Mouse (Mus musculus) C2C12 (cell line): ENCODE results near the gene Ggta1. TPM values are rescaled to one million over a fixed set of nuclear protein-coding genes. Genes with fewer than 3 reads are reported as not detected.

Source experiments
- H3K27me3 ChIP-seq: one replicate; pipeline ENCODE4 v1.6.1; 2011; ENCODE audit not compliant: control insufficient read depth, insufficient read depth, insufficient read length
- H3K36me3 ChIP-seq: one replicate; pipeline ENCODE4 v1.6.1; 2011; ENCODE audit not compliant: control insufficient read depth, insufficient read depth
- H3K4me3 ChIP-seq: one replicate; pipeline ENCODE4 v1.5.1; 2011; ENCODE audit warnings: mild to moderate bottlenecking, control low read depth; ENCODE audit not compliant: poor library complexity, insufficient read depth, severe bottlenecking
- H3K79me2 ChIP-seq: one replicate; pipeline ENCODE4 v1.6.1; 2011; ENCODE audit not compliant: control insufficient read depth, insufficient read depth
- H3K79me3 ChIP-seq: one replicate; pipeline ENCODE4 v1.6.1; 2011; ENCODE audit warnings: low read depth, control low read depth
- H3ac ChIP-seq: one replicate; pipeline ENCODE3; 2011; ENCODE audit warnings: low read depth; ENCODE audit not compliant: control insufficient read depth, insufficient read length
- CEBPB ChIP-seq: IDR thresholded peaks from one replicate; pipeline ENCODE4 v1.6.1; 2011; ENCODE audit warnings: low read depth, mild to moderate bottlenecking, control low read depth, moderate library complexity
- CTCF ChIP-seq: IDR thresholded peaks from one replicate; pipeline ENCODE4 v1.5.1; 2011; ENCODE audit not compliant: control insufficient read depth, insufficient read depth, insufficient read length
- FOSL1 ChIP-seq: IDR thresholded peaks from one replicate; pipeline ENCODE4 v1.8.0; 2011; ENCODE audit warnings: mild to moderate bottlenecking, low read length; ENCODE audit not compliant: poor library complexity, insufficient read depth, severe bottlenecking
- MAX ChIP-seq: IDR thresholded peaks from one replicate; pipeline ENCODE4 v1.6.1; 2011; ENCODE audit warnings: mild to moderate bottlenecking, control low read depth
- MYOD1 ChIP-seq: IDR thresholded peaks from one replicate; pipeline ENCODE4 v1.6.1; 2011; ENCODE audit warnings: low read depth; ENCODE audit not compliant: control insufficient read depth, insufficient read length
- MYOG ChIP-seq: IDR thresholded peaks from one replicate; pipeline ENCODE4 v1.6.1; 2011; ENCODE audit not compliant: control insufficient read depth, insufficient read length; ENCODE audit errors: extremely low read depth
- USF1 ChIP-seq: IDR thresholded peaks from one replicate; pipeline ENCODE4 v1.6.1; 2011; ENCODE audit warnings: low read depth, mild to moderate bottlenecking, control low read depth, moderate library complexity
- long read RNA-seq, 2 experiments: library from polyadenylated mRNA; unstranded; transcript quantifications; one replicate each; pipeline ENCODE4 v2.0.0; 2019 to 2020
- polyA plus RNA-seq: library from polyadenylated mRNA; unstranded; fragments of >200 nt; fragmentation: generic; extraction: Trizol; gene quantifications from one replicate; pipeline ENCODE4 v1.2.1, GENCODE M21; 2012; ENCODE audit warnings: missing spikeins

Gene Ggta1
- polyA plus RNA-seq = 7.1 TPM
- long read RNA-seq, experiment 1, partial matches to known transcripts = 1 of 2 reads
- long read RNA-seq, experiment 1, other reads (novel, unspliced or antisense) = 1 of 2 reads
- long read RNA-seq, experiment 2, partial matches to known transcripts = 0 of 212 reads
- long read RNA-seq, experiment 2, other reads (novel, unspliced or antisense) = 211 of 212 reads

DNA sequence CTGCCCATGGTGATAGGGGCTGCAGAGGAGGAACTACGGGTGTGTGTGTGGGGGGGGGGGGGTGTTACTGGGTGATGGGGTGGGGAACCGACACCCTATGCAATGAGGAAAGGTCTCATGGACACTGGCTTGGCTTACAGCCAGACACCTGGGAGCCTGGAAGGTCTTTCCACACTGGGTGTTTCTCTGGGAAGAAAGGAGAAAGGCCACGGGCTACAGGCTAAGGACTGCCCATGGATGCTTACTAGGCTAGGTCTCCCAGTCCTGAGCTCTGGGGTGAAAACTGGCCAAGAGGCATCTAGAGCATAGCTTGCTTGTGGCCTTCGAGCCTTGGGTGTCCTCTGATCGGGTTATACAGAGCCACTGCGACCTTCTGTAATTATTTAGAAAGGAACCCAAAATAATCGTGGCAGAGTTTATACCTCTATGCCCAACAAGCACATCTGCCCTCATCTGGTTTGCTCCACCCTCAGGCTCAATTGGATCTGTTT is at the start of gene Ggta1:
TSS of gene Ggta1 (minus strand) at position 441 of the 491 bp plus-strand sequence.
- Histone ChIP-seq H3ac (peak within 1 kb of the TSS; percentile 91), H3K27me3 (no peaks in the 10 kb centered on the region), H3K79me3 (peaks cover 29% of the 10 kb centered on the region), H3K4me3 (peak within 1 kb of the TSS; percentile 50), H3K79me2 (peaks cover 44% of the 10 kb centered on the region), H3K36me3 (no peaks in the 10 kb centered on the region)
- no peak for TF ChIP-seq MYOD1
- no peak for TF ChIP-seq MYOG
- no peak for TF ChIP-seq USF1

DNA sequence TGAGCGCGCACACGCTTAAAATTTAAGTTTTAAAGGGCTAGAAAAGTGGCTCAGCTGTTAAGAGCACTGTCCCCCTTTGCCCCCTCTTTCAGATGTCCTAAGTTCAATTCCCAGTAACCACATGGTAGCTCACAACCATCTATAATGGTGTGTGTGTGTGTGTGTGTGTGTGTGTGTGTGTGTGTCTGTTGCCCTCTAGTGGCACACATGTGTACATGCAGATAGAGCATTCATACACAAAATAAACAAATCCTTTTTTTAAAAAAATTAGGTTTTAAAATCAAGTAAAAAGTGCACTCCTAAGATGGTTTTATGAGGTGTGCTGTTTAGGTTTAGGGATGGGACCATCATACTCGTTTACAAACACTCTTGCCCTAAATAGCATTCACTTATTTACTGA is 49.2 kb upstream of the Ggta1 start:
- Histone ChIP-seq H3K4me3 (no peak overlapping the region), H3ac (no peak overlapping the region), H3K79me3 (no peaks in the 10 kb centered on the region), H3K79me2 (no peaks in the 10 kb centered on the region), H3K27me3 (no peaks in the 10 kb centered on the region), H3K36me3 (no peaks in the 10 kb centered on the region)
- TF ChIP-seq USF1 (no peak), FOSL1 (no peak), MYOG (no peak), MAX (no peak), MYOD1 (no peak), CEBPB (no peak), CTCF (no peak)

DNA sequence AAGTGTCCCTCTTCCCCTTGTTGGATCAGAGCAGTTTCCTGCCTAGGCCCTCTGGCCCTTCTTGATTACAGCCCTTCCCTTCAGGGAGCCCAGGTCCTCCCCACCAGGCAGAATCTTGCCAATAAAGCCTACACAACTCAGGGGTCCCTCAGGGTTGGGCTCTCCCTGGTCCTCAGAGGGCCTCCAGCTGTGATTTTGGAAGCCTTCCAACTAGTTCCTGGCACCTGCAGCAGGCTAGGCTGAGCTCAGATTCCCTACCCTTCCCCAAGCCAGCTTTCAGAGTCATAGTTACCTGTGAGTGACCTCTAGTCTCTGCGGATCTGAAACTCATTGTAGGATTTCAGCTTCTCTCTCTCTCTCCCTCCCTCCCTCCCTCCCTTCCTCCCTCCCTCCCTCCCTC is 47.9 kb upstream of the Ggta1 start:
- Histone ChIP-seq H3K4me3 (no peak overlapping the region), H3ac (no peak overlapping the region), H3K27me3 (no peaks in the 10 kb centered on the region), H3K79me3 (no peaks in the 10 kb centered on the region), H3K79me2 (no peaks in the 10 kb centered on the region), H3K36me3 (no peaks in the 10 kb centered on the region)
- TF ChIP-seq CEBPB (no peak), MAX (no peak), MYOG (no peak), CTCF (no peak), MYOD1 (no peak), USF1 (no peak), FOSL1 (no peak)

DNA sequence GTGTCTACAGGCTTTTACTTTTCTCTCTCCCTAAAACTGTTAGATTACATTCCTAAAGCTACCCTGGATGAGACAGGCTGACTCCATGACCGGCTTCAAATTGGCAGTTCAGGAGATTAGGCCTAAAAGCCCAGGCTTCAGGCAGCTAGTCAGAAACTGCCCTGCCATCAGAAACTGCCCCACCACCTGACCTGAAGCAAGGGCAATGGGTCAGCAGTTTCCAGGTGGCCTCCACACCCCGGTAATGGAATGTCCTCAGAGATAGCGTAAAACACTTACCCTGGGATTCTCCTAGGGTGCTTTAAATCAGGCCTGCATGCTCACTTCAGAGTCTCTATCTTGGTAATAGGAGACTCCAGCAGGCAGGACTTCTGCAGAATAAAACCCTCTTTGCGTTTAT is 46.9 kb upstream of the Ggta1 start:
- no peak for TF ChIP-seq CTCF
- Histone ChIP-seq H3K36me3 (no peaks in the 10 kb centered on the region), H3K79me2 (no peaks in the 10 kb centered on the region), H3K79me3 (no peaks in the 10 kb centered on the region), H3ac (no peak overlapping the region), H3K27me3 (no peaks in the 10 kb centered on the region), H3K4me3 (no peak overlapping the region)

DNA sequence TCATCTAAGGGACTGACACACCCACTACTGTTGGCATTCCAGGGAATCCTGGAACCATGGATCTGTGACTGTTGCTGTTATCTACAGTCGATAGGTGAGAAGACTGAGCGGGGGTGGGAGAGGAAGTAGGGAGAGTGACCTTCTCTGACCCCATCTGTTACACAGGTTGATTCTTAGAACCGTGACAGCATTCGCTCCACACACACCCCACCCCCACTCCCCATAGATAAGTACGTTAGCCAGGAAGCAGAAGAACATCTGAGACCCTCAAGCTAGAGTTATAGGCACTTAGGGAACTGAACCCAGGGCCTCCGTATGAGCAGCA is 46.3 kb upstream of the Ggta1 start:
- Histone ChIP-seq H3K4me3 (no peak overlapping the region), H3K79me3 (no peaks in the 10 kb centered on the region), H3K79me2 (no peaks in the 10 kb centered on the region), H3K36me3 (no peaks in the 10 kb centered on the region), H3K27me3 (no peaks in the 10 kb centered on the region), H3ac (no peak overlapping the region)
- TF ChIP-seq MYOD1 (no peak), CTCF (no peak), USF1 (no peak), MYOG (no peak), CEBPB (no peak), FOSL1 (no peak), MAX (no peak)

DNA sequence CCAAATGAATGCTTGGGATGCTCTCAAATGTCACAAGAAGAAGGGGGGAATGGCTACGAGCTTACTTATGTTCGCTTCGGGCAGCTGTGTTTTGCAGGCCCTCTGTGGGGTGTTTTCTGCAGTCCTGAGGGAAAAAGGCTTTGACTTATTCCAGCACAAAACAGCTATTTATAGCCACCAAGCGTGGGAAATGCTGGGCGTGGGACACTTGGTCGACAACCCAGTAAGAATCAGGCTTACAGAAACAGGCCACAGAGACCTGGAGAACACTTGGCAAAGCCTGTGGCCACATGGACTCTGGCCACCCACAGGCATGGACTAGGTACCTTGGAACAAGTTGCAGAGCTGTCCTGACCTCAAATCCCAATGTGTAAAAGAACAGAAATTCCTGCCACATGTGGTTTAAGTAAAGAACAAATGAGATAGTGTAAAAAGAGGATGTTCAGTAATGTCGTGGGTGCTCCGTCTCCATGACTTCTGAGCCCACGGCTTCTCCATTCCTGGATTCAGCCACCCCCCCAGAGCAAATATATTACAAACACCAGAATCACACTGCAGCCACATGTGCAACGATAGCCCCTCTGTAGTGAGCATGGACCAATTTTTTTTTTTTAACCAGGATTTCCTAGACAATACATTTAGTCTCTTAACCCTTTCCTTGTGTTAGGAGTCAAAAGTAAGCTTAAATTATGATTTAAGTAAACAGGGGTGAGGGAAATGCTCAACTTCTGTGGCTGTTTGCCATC is 45.7 kb upstream of the Ggta1 start:
- H3K79me2 ChIP-seq = no peaks in the 10 kb centered on the region
- H3ac ChIP-seq = no peak overlapping the region
- no peaks in the 10 kb centered on the region for H3K27me3 ChIP-seq
- no peaks in the 10 kb centered on the region for H3K36me3 ChIP-seq
- TF ChIP-seq MAX = peak; percentile 24
- no peak for TF ChIP-seq MYOG
- no peak for TF ChIP-seq CTCF
- no peak for TF ChIP-seq USF1
- H3K4me3 ChIP-seq = no peak overlapping the region
- H3K79me3 ChIP-seq = no peaks in the 10 kb centered on the region
